Mouse (Mus musculus) liver, embryonic 14.5 days (tissue): ENCODE data around the gene Il13.
A peak's percentile ranks its signal among the peaks of the same experiment; 100 is the strongest.

ENCODE experiments used
- CTCF ChIP-seq: IDR thresholded peaks from 2 replicates; pipeline ENCODE4 v1.5.1; 2016; ENCODE audit warnings: antibody characterized with exemption, low read depth, control low read depth
- EP300 ChIP-seq: IDR thresholded peaks from 2 replicates; pipeline ENCODE4 v1.6.1; 2016; ENCODE audit warnings: antibody characterized with exemption, low read depth

DNA sequence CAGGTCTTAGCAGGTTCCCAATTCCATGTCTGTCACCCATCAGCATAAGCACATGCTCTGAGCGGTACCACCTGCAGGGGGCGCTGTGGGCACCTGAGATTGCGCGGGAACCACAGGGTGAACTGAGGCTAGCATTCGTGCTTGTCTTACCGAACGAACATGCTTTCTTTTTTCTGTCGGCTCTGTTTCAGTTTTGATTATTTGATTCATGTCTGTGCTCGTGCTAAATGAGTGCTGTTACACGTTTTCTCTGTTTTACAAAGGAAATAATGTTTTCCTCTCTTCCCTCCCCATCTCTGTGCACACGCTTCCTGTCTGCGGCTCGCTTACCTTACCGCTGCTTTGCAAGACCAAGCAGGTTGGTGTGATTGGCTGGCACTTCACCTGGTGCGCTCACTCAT, 44.1 kb downstream of the Il13 start:
- TF ChIP-seq CTCF (peak; percentile 97), EP300 (no peak)
